Mouse (Mus musculus): ENCODE data around the gene Nmnat2. TPM values are rescaled to one million over a fixed set of nuclear protein-coding genes. Genes with fewer than 3 reads are reported as not detected.

The Nmnat2 gene
- total and polyA plus RNA-seq, 3 experiments = 1.3 to 2.8 TPM; not detected in 1

GRCm38 (mm10) chr1:152916936-152917335 is 37.9 kb upstream of the Nmnat2 start:
- Histone ChIP-seq H3K27ac (ENCODE audit: control insufficient read depth, low read depth, low read length) (no peak overlapping the region), H3K9ac (ENCODE audit: control insufficient read depth, low read depth, low read length, poor library complexity, severe bottlenecking) (no peak overlapping the region), H3K4me3 (ENCODE audit: control insufficient read depth in 1 of 2, insufficient read depth in 1 of 2, low read depth in 2 of 2, low read length in 2 of 2) (no peak overlapping the region), H3K4me1 (ENCODE audit: control insufficient read depth in 1 of 2, insufficient read depth in 2 of 2, low read length in 2 of 2) (peaks cover 0 to 7% of the 10 kb centered on the region in 2 experiments; a peak in 2 of 4 replicates), H3K79me2 (ENCODE audit: control insufficient read depth, insufficient read depth, low read length, poor library complexity) (no peaks in the 10 kb centered on the region), H3K27me3 (ENCODE audit: control insufficient read depth in 1 of 2, insufficient read depth in 2 of 2, low read length in 2 of 2) (no peaks in the 10 kb centered on the region; a peak in 3 of 4 replicates), H3K9me3 (replicated peaks; ENCODE audit: insufficient read depth, low read length) (no peaks in the 10 kb centered on the region), H3K36me3 (ENCODE audit: control insufficient read depth in 1 of 2, insufficient read depth in 2 of 2, low read length in 2 of 2) (peaks cover 0 to 2% of the 10 kb centered on the region in 2 experiments; a peak in 1 of 4 replicates)
- DNase-seq (ENCODE audit: low read depth, low spot score) = no peak
- no peak for TF ChIP-seq MAX (IDR thresholded peaks at IDR 0.05; ENCODE audit: low read length)

GRCm38 (mm10) chr1:152917626-152918025 is 37.2 kb upstream of the Nmnat2 start:
- Histone ChIP-seq H3K27ac (ENCODE audit: control insufficient read depth, low read depth, low read length) (no peak overlapping the region), H3K9ac (ENCODE audit: control insufficient read depth, low read depth, low read length, poor library complexity, severe bottlenecking) (no peak overlapping the region), H3K9me3 (replicated peaks; ENCODE audit: insufficient read depth, low read length) (no peaks in the 10 kb centered on the region), H3K79me2 (ENCODE audit: control insufficient read depth, insufficient read depth, low read length, poor library complexity) (no peaks in the 10 kb centered on the region), H3K36me3 (ENCODE audit: control insufficient read depth in 1 of 2, insufficient read depth in 2 of 2, low read length in 2 of 2) (peaks cover 0 to 2% of the 10 kb centered on the region in 2 experiments; a peak in 1 of 4 replicates), H3K4me1 (ENCODE audit: control insufficient read depth in 1 of 2, insufficient read depth in 2 of 2, low read length in 2 of 2) (peaks cover 0 to 7% of the 10 kb centered on the region in 2 experiments; a peak in 2 of 4 replicates), H3K4me3 (ENCODE audit: control insufficient read depth in 1 of 2, insufficient read depth in 1 of 2, low read depth in 2 of 2, low read length in 2 of 2) (no peak overlapping the region), H3K27me3 (ENCODE audit: control insufficient read depth in 1 of 2, insufficient read depth in 2 of 2, low read length in 2 of 2) (no peaks in the 10 kb centered on the region; a peak in 3 of 4 replicates)
- no peak for DNase-seq (ENCODE audit: low read depth, low spot score)
- TF ChIP-seq ZMIZ1 (IDR thresholded peaks at IDR 0.05; ENCODE audit: low read depth, low read length) (no peak), POLR2AphosphoS5 (IDR thresholded peaks at IDR 0.05; ENCODE audit: borderline replicate concordance, low read depth, low read length) (no peak), JUND (IDR thresholded peaks at IDR 0.05; ENCODE audit: low read depth, low read length) (no peak), UBTF (IDR thresholded peaks at IDR 0.05; ENCODE audit: borderline replicate concordance, insufficient read depth, low read depth, low read length) (no peak), MAZ (IDR thresholded peaks at IDR 0.05; ENCODE audit: low read depth, low read length) (no peak), MAX (IDR thresholded peaks at IDR 0.05; ENCODE audit: low read length) (no peak)

GRCm38 (mm10) chr1:152921786-152922185 is 33.0 kb upstream of the Nmnat2 start:
- Histone ChIP-seq H3K9ac (ENCODE audit: control insufficient read depth, low read depth, low read length, poor library complexity, severe bottlenecking) (no peak overlapping the region), H3K4me3 (ENCODE audit: control insufficient read depth in 1 of 2, insufficient read depth in 1 of 2, low read depth in 2 of 2, low read length in 2 of 2) (no peak overlapping the region), H3K27me3 (ENCODE audit: control insufficient read depth in 1 of 2, insufficient read depth in 2 of 2, low read length in 2 of 2) (no peaks in the 10 kb centered on the region; a peak in 3 of 4 replicates), H3K79me2 (ENCODE audit: control insufficient read depth, insufficient read depth, low read length, poor library complexity) (no peaks in the 10 kb centered on the region), H3K9me3 (replicated peaks; ENCODE audit: insufficient read depth, low read length) (no peaks in the 10 kb centered on the region), H3K4me1 (ENCODE audit: control insufficient read depth in 1 of 2, insufficient read depth in 2 of 2, low read length in 2 of 2) (no peaks in the 10 kb centered on the region; a peak in 1 of 4 replicates), H3K36me3 (ENCODE audit: control insufficient read depth in 1 of 2, insufficient read depth in 2 of 2, low read length in 2 of 2) (no peaks in the 10 kb centered on the region), H3K27ac (ENCODE audit: control insufficient read depth, low read depth, low read length) (no peak overlapping the region)
- no peak for TF ChIP-seq POLR2AphosphoS2 (IDR thresholded peaks at IDR 0.05; ENCODE audit: low read length)
- TF ChIP-seq CTCF (IDR thresholded peaks at IDR 0.05 in 2 of 3, conservative IDR thresholded peaks at IDR 0.05 in 1 of 3; ENCODE audit: control insufficient read depth in 1 of 3, insufficient read depth in 1 of 3, low read depth in 2 of 3, low read length in 3 of 3, poor library complexity in 1 of 3, severe bottlenecking in 1 of 3) = no peak
- TF ChIP-seq SIN3A (IDR thresholded peaks at IDR 0.05; ENCODE audit: low read length) = no peak
- no peak for TF ChIP-seq CHD2 (IDR thresholded peaks at IDR 0.05; ENCODE audit: low read length)
- TF ChIP-seq MAZ (IDR thresholded peaks at IDR 0.05; ENCODE audit: low read depth, low read length) = no peak
- no peak for TF ChIP-seq MYB (IDR thresholded peaks at IDR 0.05; ENCODE audit: low read depth, low read length)
- no peak for TF ChIP-seq ETS1 (IDR thresholded peaks at IDR 0.05; ENCODE audit: low read depth, low read length)
- TF ChIP-seq KAT2A (conservative IDR thresholded peaks at IDR 0.05; ENCODE audit: low read depth, low read length) = no peak
- no peak for TF ChIP-seq MEF2A (IDR thresholded peaks at IDR 0.05; ENCODE audit: extremely low read depth, insufficient replicate concordance, low read depth, low read length, poor library complexity, severe bottlenecking)
- TF ChIP-seq NRF1 (IDR thresholded peaks at IDR 0.05; ENCODE audit: insufficient read depth, low read depth, low read length, poor library complexity, severe bottlenecking) = no peak
- no peak for TF ChIP-seq BHLHE40 (IDR thresholded peaks at IDR 0.05; ENCODE audit: borderline replicate concordance, low read depth, low read length)
- no peak for TF ChIP-seq MAFK (IDR thresholded peaks at IDR 0.05; ENCODE audit: borderline replicate concordance, low read depth, low read length)
- no peak for TF ChIP-seq MYC (IDR thresholded peaks at IDR 0.05; ENCODE audit: low read depth, low read length)
- no peak for TF ChIP-seq HCFC1 (IDR thresholded peaks at IDR 0.05; ENCODE audit: low read depth, low read length)
- no peak for TF ChIP-seq POLR2A (IDR thresholded peaks at IDR 0.05; ENCODE audit: control insufficient read depth in 1 of 2, insufficient read depth in 1 of 2, low read depth in 1 of 2, low read length in 2 of 2, poor library complexity in 1 of 2)
- no peak for TF ChIP-seq CHD1 (IDR thresholded peaks at IDR 0.05; ENCODE audit: low read depth, low read length)
- no peak for TF ChIP-seq ZNF384 (IDR thresholded peaks at IDR 0.05; ENCODE audit: low read depth, low read length)
- TF ChIP-seq MAX (IDR thresholded peaks at IDR 0.05; ENCODE audit: low read length) = no peak
- no peak for TF ChIP-seq POLR2AphosphoS5 (IDR thresholded peaks at IDR 0.05; ENCODE audit: borderline replicate concordance, low read depth, low read length)
- no peak for TF ChIP-seq GABPA (IDR thresholded peaks at IDR 0.05; ENCODE audit: low read depth, low read length)
- DNase-seq (ENCODE audit: low read depth, low spot score) = no peak

All from MEL (cell line).